Mouse (Mus musculus) embryonic facial prominence, embryonic 12.5 days (tissue): ENCODE results near the gene Fev. TPM values are rescaled to one million over a fixed set of nuclear protein-coding genes. Genes with fewer than 3 reads are reported as not detected.
A peak's percentile ranks its signal among the peaks of the same experiment; 100 is the strongest.

Experiments used
- ATAC-seq: fragments of 200-750 bp; cut with Nextera tagmentation; 2 replicates; pipeline ENCODE4 v1.8.0; 2017; ENCODE audit not compliant: insufficient number of reproducible peaks, insufficient read depth, low FRiP score, low TSS enrichment
- H3K27ac ChIP-seq: fragments of 300-500 bp; sonication (generic); 2 replicates; pipeline ENCODE4 v1.5.1; 2016; ENCODE audit warnings: mild to moderate bottlenecking
- H3K27me3 ChIP-seq: fragments of 300-500 bp; sonication (generic); 2 replicates; pipeline ENCODE4 v1.6.1; 2016; ENCODE audit warnings: mild to moderate bottlenecking, moderate library complexity
- H3K36me3 ChIP-seq: fragments of 300-500 bp; sonication (generic); 2 replicates; pipeline ENCODE4 v1.6.1; 2016; ENCODE audit warnings: mild to moderate bottlenecking
- H3K4me1 ChIP-seq: fragments of 300-500 bp; sonication (generic); 2 replicates; pipeline ENCODE4 v1.6.1; 2016
- H3K4me2 ChIP-seq: fragments of 300-500 bp; sonication (generic); replicated peaks from 2 replicates; pipeline ENCODE4 v1.6.1; 2016; ENCODE audit warnings: mild to moderate bottlenecking, moderate library complexity
- H3K4me3 ChIP-seq: fragments of 300-500 bp; sonication (generic); 2 replicates; pipeline ENCODE4 v1.5.1; 2016; ENCODE audit warnings: mild to moderate bottlenecking
- H3K9ac ChIP-seq: fragments of 300-500 bp; sonication (generic); 2 replicates; pipeline ENCODE4 v1.6.1; 2016; ENCODE audit warnings: mild to moderate bottlenecking, moderate library complexity
- H3K9me3 ChIP-seq: fragments of 300-500 bp; sonication (generic); 2 replicates; pipeline ENCODE4 v1.6.1; 2016; ENCODE audit warnings: mild to moderate bottlenecking, moderate library complexity
- WGBS: fragments of 180-500 bp; shearing (Covaris S2); methylation state at CpG from one replicate; pipeline ENCODE4 v1.1.7; 2016; 5-methylcytosine and 5-hydroxymethylcytosine counted together
- polyA plus RNA-seq: library from polyadenylated mRNA; unstranded; fragments of >200 nt; fragmentation: Nextera tagmentation; extraction: Ambion mirVana; gene quantifications from 2 replicates; pipeline ENCODE4 v1.2.1, GENCODE M21; 2016

The Fev gene
- polyA plus RNA-seq, 1 experiment from 2014 or later = 0.32 TPM

- H3K27ac ChIP-seq = no peak within 1 kb of the TSS
- no peaks in the 10 kb centered on the region for H3K9me3 ChIP-seq
- H3K4me1 ChIP-seq = peaks cover 6% of the 10 kb centered on the region
- no peak within 1 kb of the TSS for H3K4me3 ChIP-seq
- ATAC-seq = no peak
- no peaks in the 10 kb centered on the region for H3K36me3 ChIP-seq
- no peak within 1 kb of the TSS for H3K9ac ChIP-seq
- WGBS = 3% methylated on average over 25 of the region's 25 CpGs
- peaks cover 93% of the 10 kb centered on the region for H3K27me3 ChIP-seq
- no peak within 1 kb of the TSS for H3K4me2 ChIP-seq
These were observed 8.1 kb upstream of the Fev start, which contains the start of gene Cryba2 for GRCm38 (mm10) chr1:74893134-74893855. Gene Cryba2, minus strand, starts transcription at chr1:74893143.

DNA sequence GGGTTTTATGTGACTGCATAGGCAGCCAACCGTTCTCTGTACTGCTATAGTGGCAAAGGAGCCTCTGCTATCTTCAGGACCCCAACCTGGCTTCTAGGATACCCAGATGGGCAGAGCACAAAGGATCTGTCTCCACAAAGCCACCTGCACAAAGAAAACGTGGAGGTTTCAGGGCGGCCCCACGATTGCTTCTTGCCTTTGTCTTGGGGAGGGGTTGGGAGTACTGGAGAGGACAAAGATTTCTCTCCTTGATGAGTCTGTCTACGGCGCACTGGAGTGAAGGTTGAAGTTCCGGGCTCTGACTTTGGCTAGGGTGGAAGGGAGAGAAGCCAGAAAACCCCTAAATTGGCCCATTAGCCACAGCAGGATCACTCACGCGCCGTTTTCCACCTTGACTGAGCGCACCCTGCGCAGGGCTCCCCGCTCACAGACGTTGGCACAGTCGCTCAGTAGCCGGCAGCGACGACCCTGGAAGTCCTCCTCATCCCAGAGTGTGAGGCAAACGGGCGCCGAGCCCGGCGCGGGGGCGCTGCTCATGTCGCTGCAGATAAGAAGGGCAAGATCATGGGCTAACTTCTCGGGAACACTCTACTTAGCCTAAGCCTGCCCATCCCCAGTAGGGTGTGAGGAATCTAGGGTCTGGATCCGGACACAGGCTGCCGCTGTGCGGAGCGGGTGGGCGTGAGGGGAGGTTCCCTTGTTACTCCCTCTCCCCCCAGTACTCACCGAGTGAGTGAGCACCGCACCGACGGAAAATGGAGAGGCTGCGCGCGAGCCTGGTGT, 7.3 kb upstream of the Fev start:
- Histone ChIP-seq H3K9me3 (no peaks in the 10 kb centered on the region), H3K4me2 (no peak overlapping the region), H3K4me3 (no peak overlapping the region), H3K4me1 (no peaks in the 10 kb centered on the region; the same call in 1 of the 2 replicates), H3K27me3 (peaks cover 93% of the 10 kb centered on the region), H3K9ac (no peak overlapping the region), H3K36me3 (no peaks in the 10 kb centered on the region), H3K27ac (no peak overlapping the region)
- no peak for ATAC-seq
- 1% methylated on average over 39 of the region's 39 CpGs for WGBS

DNA sequence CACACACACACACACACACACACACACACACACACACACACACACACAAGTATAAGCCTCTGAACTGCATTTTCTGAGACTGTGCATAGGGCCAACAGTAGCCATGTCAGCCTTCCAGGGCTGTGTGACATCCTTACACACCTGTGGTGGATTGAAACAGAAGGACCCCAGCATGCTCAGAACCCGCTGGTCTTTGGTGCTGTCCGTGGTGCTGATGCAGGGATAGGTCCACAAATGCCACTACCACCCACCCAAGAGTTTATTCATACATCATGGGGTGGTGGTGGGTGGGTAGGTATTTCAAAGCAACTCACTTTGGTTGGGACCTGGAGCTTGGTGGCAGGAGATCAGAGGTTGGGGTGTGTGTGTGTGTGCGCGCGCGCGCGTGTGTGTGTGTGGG, 6.3 kb upstream of the Fev start:
- no peak overlapping the region for H3K9ac ChIP-seq
- H3K27me3 ChIP-seq = peaks cover 96% of the 10 kb centered on the region
- no peak overlapping the region for H3K4me3 ChIP-seq
- WGBS = 0% methylated on average over 4 of the region's 8 CpGs
- H3K27ac ChIP-seq = no peak overlapping the region
- H3K4me2 ChIP-seq = no peak overlapping the region
- no peaks in the 10 kb centered on the region; the same call in 1 of the 2 replicates for H3K4me1 ChIP-seq
- no peak for ATAC-seq
- H3K9me3 ChIP-seq = no peaks in the 10 kb centered on the region
- H3K36me3 ChIP-seq = no peaks in the 10 kb centered on the region

DNA sequence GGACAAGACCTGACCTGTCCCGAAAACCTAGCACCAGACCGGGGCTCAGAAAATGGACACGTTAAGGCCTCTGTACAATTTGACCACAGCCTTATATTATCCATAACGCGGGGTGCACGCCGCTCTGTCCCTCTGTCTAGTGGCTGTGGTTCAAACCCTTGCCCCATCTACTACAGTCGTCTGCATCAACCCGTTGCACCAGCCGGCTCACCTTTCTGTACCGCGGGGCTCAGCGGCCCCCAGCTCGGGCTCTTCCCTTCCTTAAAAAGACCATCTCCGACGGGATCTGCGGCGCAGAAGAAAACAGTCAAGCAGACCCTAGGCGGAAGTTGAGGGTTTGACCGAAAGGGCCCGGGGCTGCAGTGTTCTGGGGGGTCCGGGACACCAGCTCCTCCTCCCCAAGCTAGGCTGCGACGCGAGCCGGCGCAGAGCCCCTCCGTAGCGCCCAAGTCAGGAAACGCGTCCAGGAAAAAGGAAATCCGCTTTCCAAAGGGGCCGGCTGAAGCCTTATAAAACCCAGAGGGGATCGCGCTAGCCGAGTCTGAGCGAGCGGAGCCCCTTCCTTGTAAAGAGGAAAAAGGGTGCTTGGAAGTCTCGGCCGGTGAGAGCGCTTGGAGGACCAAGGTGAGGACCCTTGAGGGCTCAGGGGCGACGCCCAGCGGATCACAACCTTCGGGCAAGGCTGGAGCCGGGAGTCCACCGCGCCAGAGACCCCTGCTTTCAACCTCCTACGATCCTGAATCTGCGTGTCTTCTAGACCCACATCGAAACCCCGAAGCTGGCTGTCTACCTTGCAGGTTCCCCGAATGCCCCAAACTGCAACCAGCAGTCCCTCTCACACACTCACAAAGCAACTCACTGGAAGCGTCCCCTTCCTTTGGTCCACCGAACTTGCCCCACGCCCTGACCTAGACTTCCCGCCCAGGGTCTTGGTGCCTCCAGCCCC, 750 bp downstream of the Fev start:
- H3K9ac ChIP-seq = peak overlapping the region; percentile 19; the same call in 1 of the 2 replicates
- peaks cover 28% of the 10 kb centered on the region for H3K4me1 ChIP-seq
- H3K9me3 ChIP-seq = no peaks in the 10 kb centered on the region
- WGBS = under 1% methylated on average over 57 of the region's 57 CpGs
- peak overlapping the region; percentile 44 for H3K4me2 ChIP-seq
- H3K4me3 ChIP-seq = peak overlapping the region; percentile 29
- H3K36me3 ChIP-seq = no peaks in the 10 kb centered on the region
- no peak overlapping the region for H3K27ac ChIP-seq
- ATAC-seq = no peak
- peaks cover 94% of the 10 kb centered on the region for H3K27me3 ChIP-seq

DNA sequence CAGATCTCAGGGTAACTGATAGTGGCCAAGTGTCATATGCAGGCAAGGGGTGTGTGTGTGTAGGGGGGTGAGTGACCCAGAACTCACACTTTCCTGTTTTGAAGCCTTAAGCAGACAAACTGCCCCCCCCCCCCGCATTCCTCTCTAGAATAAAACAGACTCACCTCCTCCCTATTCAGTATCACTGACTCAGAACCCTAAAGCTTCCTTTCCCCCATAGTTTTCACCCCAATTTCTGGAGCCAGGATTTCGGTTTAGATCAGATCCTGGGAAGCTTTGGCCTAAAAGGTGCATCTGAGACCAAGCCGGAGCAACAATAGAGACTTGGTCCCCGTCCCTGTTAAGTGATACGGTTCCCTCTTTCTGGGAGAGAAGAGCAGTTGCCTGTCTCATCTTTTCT, 1.8 kb downstream of the Fev start:
- WGBS = 3% methylated on average over 5 of the region's 5 CpGs
- no peak for ATAC-seq

GRCm38 (mm10) chr1:74882828-74883227, 2.4 kb downstream of the Fev start:
- H3K4me2 ChIP-seq = no peak overlapping the region
- 1% methylated on average over 8 of the region's 8 CpGs for WGBS
- H3K27ac ChIP-seq = no peak overlapping the region
- no peaks in the 10 kb centered on the region for H3K9me3 ChIP-seq
- H3K4me1 ChIP-seq = peaks cover 28% of the 10 kb centered on the region
- H3K36me3 ChIP-seq = no peaks in the 10 kb centered on the region
- no peak overlapping the region for H3K9ac ChIP-seq
- no peak for ATAC-seq
- peaks cover 97% of the 10 kb centered on the region for H3K27me3 ChIP-seq
- peak overlapping the region; percentile 30; the same call in 1 of the 2 replicates for H3K4me3 ChIP-seq

More for the DNA sequence above, 1.8 kb downstream of the Fev start:
- Histone ChIP-seq H3K27me3 (peaks cover 97% of the 10 kb centered on the region), H3K27ac (no peak overlapping the region), H3K4me3 (no peak overlapping the region), H3K9me3 (no peaks in the 10 kb centered on the region), H3K4me1 (peaks cover 28% of the 10 kb centered on the region), H3K4me2 (no peak overlapping the region), H3K9ac (no peak overlapping the region), H3K36me3 (no peaks in the 10 kb centered on the region)

DNA sequence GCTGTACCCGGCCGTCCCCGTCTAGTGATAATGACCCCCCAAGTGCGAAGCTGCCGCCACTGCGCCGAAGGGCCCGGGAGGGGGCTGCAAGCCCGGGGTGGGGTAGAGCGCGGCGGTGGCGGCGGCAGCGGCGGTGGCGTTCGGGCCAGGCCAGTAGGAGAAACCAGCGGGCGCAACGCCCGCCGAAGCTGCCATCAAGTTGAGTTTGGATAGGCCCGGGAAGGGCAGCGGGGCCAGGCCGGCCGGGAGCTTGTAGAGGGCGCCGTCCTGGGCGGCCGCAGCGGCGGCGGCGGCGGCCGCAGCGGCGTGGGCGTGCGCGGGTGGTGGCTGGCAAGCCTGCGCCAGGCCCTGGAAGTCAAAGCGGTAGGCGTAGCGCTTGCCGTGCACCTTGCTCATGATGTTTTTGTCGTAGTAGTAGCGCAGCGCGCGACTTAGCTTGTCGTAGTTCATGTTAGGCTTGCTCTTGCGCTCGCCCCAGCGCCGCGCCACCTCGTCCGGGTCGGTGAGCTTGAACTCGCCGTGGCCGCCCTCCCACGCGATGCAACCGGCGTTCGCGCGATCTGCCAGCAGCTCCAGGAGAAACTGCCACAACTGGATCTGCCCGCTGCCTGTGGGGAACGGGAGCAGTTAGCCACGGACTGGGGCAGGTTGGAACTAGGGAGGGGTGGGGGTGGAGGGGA, 3.0 kb downstream of the Fev start:
- ATAC-seq = no peak
- Histone ChIP-seq H3K4me2 (peak overlapping the region; percentile 48), H3K9me3 (no peaks in the 10 kb centered on the region), H3K27me3 (peaks cover 94% of the 10 kb centered on the region), H3K36me3 (no peaks in the 10 kb centered on the region), H3K9ac (peak overlapping the region; percentile 2; the same call in 1 of the 2 replicates), H3K4me1 (peaks cover 28% of the 10 kb centered on the region), H3K4me3 (peak overlapping the region; percentile 30), H3K27ac (no peak overlapping the region)
- WGBS = under 1% methylated on average over 72 of the region's 74 CpGs

DNA sequence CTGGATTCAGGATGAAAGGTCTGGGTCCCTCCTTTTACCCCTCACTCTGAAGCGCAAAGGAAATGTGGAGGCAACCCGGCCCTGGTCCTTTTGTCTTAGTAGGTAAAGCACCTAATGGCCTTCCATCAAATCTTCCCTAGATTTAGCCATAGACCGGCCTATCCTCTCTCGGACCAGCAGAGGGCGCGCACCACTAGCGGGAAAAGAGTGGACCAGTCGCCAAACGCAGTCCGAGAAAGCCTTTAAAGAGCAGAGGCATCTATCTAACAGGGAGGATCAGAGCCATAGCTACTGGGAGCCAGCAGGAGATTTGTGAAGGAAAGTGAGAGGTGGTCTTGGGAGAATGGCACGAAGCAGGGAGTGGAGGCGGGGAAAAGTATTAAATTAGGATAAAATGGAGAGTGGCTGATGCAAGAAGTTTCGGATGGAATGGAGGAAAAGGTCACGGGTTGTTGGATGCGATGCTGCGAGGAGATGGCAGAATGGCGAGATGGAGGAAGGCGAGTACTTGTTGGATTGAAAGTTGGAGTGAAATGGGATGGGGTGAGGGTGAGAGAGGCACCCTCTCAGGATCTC, 4.3 kb downstream of the Fev start:
- WGBS = 1% methylated on average over 18 of the region's 18 CpGs
- H3K4me3 ChIP-seq = no peak overlapping the region
- no peaks in the 10 kb centered on the region for H3K36me3 ChIP-seq
- peaks cover 83% of the 10 kb centered on the region for H3K27me3 ChIP-seq
- no peaks in the 10 kb centered on the region for H3K9me3 ChIP-seq
- H3K4me2 ChIP-seq = no peak overlapping the region
- H3K27ac ChIP-seq = no peak overlapping the region
- ATAC-seq = no peak
- no peak overlapping the region for H3K9ac ChIP-seq
- H3K4me1 ChIP-seq = peaks cover 27% of the 10 kb centered on the region

GRCm38 (mm10) chr1:74877199-74877598, 8.0 kb downstream of the Fev start:
- Histone ChIP-seq H3K4me2 (no peak overlapping the region), H3K9ac (no peak overlapping the region), H3K27me3 (peaks cover 49% of the 10 kb centered on the region), H3K27ac (no peak overlapping the region), H3K36me3 (no peaks in the 10 kb centered on the region), H3K4me1 (peaks cover 5% of the 10 kb centered on the region), H3K4me3 (no peak overlapping the region), H3K9me3 (no peaks in the 10 kb centered on the region)
- WGBS = 59% methylated on average over 3 of the region's 3 CpGs
- ATAC-seq = no peak

- H3K36me3 ChIP-seq = no peaks in the 10 kb centered on the region
- no peaks in the 10 kb centered on the region for H3K9me3 ChIP-seq
- no peak overlapping the region for H3K9ac ChIP-seq
- no peaks in the 10 kb centered on the region for H3K4me1 ChIP-seq
- H3K27ac ChIP-seq = no peak overlapping the region
- H3K4me3 ChIP-seq = no peak overlapping the region
- H3K4me2 ChIP-seq = no peak overlapping the region
- H3K27me3 ChIP-seq = peaks cover 7% of the 10 kb centered on the region
- WGBS = 66% methylated on average over 2 of the region's 2 CpGs
- ATAC-seq = no peak
These were observed 13.0 kb downstream of the Fev start for GRCm38 (mm10) chr1:74872218-74872617.
